Mouse (Mus musculus): ENCODE data around the gene H3f3a. TPM values are rescaled to one million over a fixed set of nuclear protein-coding genes. Genes with fewer than 3 reads are reported as not detected.

H3f3a gene
- polyA plus RNA-seq (2012; rRNA removed) = 1,924 and 2,554 TPM in 2 replicates

DNA sequence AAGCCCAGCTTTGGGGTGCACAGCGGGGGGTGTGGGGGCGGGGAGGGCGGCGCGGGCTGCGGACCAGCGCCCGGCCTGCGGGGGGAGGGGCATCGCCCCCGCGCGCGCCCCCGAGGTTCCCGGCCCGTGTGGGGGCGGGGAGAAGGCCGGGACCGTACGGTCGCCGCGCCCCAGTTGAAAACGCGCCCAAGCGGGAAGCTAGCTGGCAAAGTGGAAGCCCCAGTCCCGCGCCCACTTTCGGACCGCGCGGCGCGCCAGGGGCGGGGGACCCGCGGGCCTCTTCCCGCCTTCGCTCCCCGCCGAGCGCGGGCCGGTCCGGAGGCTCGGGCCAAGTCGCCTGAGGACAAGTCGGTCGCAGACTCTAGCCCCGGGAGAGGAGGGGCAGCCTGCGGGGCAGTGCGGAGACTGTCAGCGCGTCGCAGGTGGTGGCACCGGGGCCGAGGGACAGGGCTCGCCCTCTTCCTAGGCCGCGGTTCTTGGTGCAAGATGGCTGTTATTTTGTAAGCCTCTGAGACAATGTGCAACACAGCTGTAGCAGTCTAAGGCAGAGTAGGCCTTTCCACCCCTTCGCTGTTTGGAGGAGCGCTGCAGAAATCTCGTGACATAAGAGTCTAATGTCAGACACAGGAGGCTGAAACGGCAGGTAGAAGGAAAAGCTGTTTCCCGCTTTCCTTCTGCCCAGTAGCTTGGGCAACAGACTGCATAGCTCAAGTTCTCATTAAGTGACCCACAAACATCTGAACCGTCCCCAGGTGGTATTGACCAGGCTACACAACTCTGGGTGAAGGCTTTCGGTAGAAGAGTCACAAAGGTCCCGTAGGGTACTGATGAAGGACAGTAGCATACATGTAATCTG, at the start of gene H3f3a:
H3f3a (minus strand) TSS at position 59 of the 856 bp plus-strand sequence.

DNA sequence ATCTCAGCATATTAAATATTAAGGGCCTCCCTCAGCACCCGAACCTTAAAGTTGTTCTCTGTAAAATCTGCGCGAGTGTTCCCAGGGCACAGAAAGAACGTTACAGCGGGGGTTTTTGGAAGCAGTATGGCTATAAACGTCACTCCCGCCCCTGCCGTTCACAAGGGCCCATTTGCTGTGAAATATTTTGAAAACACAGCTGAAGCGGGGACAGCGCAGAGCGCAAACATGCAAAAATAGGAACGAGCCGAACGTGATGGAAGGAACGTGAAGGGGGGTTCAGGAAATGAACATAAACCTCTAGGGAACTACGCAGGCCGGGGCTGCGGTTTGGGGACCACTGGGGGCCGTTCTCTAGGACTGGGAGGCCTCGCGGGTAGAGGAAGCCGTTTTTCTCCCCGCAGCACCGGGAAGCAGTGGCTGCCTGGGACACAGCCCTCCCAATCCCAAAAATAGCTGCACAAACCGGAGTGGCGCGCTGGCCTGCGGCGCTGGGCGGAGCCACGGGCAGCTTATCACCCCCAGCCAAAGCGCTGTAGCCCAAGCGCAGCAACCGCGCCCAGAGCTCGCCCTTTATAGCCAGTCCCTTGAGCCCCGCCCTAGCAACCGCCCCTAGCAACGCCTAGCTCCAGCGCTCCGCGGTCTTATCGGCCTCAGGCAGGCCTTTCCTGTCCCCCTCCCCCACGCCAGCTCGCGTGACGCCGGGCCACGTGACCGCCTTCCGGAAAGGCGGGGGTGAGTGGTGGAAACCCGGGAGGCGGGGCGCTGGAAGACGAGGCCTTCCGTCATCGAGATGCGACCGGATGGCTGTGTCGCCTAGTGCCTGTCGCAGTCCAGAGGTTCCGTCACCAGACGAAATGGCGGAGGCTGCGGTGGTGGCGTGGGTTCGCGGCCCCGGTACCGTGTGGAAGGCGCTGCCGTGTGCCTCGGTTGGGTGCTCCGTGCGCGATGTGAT, 36.9 kb upstream of the H3f3a start, which contains the start of gene Sde2:
Sde2 (plus strand) TSS at position 812 of the 955 bp plus-strand sequence.

Other genes starting within 250 kb of the H3f3a start
- gene Parp1, start 245.0 kb downstream of the H3f3a start, polyA plus RNA-seq (2012; rRNA removed) = 113 and 137 TPM in 2 replicates
- gene Lin9, start 172.8 kb downstream of the H3f3a start, polyA plus RNA-seq (2012; rRNA removed) = 10.5 and 12.5 TPM in 2 replicates
- gene Mixl1, start 116.9 kb downstream of the H3f3a start, polyA plus RNA-seq (2012; rRNA removed) = 0.02 and 0.04 TPM in 2 replicates
- 30.5 and 31.8 TPM in 2 replicates for gene Acbd3, start 87.9 kb downstream of the H3f3a start, polyA plus RNA-seq (2012; rRNA removed)
- gene Sde2, start 37.2 kb upstream of the H3f3a start, polyA plus RNA-seq (2012; rRNA removed) = 20.2 and 21.8 TPM in 2 replicates
- 0.76 and 1.4 TPM in 2 replicates for gene Lefty2, start 79.2 kb upstream of the H3f3a start, polyA plus RNA-seq (2012; rRNA removed)
- gene Pycr2, start 90.3 kb upstream of the H3f3a start, polyA plus RNA-seq (2012; rRNA removed) = 46.6 and 48.8 TPM in 2 replicates
- gene Lefty1, start 121.1 kb upstream of the H3f3a start, polyA plus RNA-seq (2012; rRNA removed) = 0.69 and 1.8 TPM in 2 replicates
- gene Tmem63a, start 128.4 kb upstream of the H3f3a start, polyA plus RNA-seq (2012; rRNA removed) = 3.8 and 9.1 TPM in 2 replicates
- 3.1 and 4.2 TPM in 2 replicates for gene Ephx1, start 207.0 kb upstream of the H3f3a start, polyA plus RNA-seq (2012; rRNA removed)
- not detected in 2 replicates for gene 9130409I23Rik, start 237.3 kb upstream of the H3f3a start, polyA plus RNA-seq (2012; rRNA removed)

Measured in central nervous system, embryonic 14 days (tissue).